Comparison of ENCODE assay signal across 27 mouse cellular contexts in genomic region chr5:107840549-107841238, GRCm38 (mm10). TPM values are rescaled to one million over a fixed set of nuclear protein-coding genes. Genes with fewer than 3 reads are reported as not detected.
A peak's percentile ranks its signal among the peaks of the same experiment; 100 is the strongest.
DNase-seq lines count a peak whose midpoint lies in the region; ATAC-seq and TF ChIP-seq lines count a peak whose summit lies in the region.
"Had no signal": no experiment of that assay in that cellular context is flagged by ENCODE, and none has a peak within 500 bp of the region (broad histone marks: within the 10 kb centered on the region; RNA-seq: fewer than 3 reads in every experiment).

No protein-coding gene starts in this region.

- peak; percentile 74 for ATAC-seq in CD4-positive, CD25-positive, alpha-beta regulatory T cell, adult 4 months
- ATAC-seq in activated CD4-positive, CD25-positive, alpha-beta regulatory T cell, adult 4 months, result peak; percentile 63
- ATAC-seq in megakaryocyte, adult 5-6 weeks (ENCODE audit: poor library complexity, severe bottlenecking), result peak; percentile 33; the same call in 1 of the 2 replicates
- no peak for ATAC-seq in hindbrain, postnatal 0 days
- ATAC-seq: midbrain, embryonic 15.5 days; Patski had no signal

- no peak overlapping the region for H3K9ac ChIP-seq in hindbrain, postnatal 0 days (replicated peaks; ENCODE audit: low read length)
- H3K9ac ChIP-seq: embryonic facial prominence, embryonic 15.5 days; forebrain, embryonic 12.5 days; heart, embryonic 12.5 days; hindbrain, embryonic 14.5 days; liver, embryonic 14.5 days; midbrain, embryonic 15.5 days had no signal

- H3K27me3 ChIP-seq in hindbrain, postnatal 0 days (ENCODE audit: insufficient read depth, low read length), result no peaks in the 10 kb centered on the region
- H3K27me3 ChIP-seq: CH12.LX; embryonic facial prominence, embryonic 15.5 days; forebrain, embryonic 12.5 days; heart, embryonic 12.5 days; midbrain, embryonic 15.5 days; Patski had no signal

- DNase-seq in thymus, postnatal 25 days, result peak; percentile 34
- DNase-seq in left cerebral cortex, adult 8-10 months (ENCODE audit: low spot score in 2 of 2), result no peak
- no peak for DNase-seq in hindbrain, postnatal 0 days (ENCODE audit: low spot score)
- no peak for DNase-seq in lung, postnatal 14 days
- DNase-seq: cerebellum, adult 9-10 months; gastrocnemius, postnatal 36 days; kidney, adult 8-10 months; kidney, postnatal 25 days; right cerebral cortex, postnatal 14 days had no signal

- H3K4me3 ChIP-seq in hindbrain, postnatal 0 days (ENCODE audit: low read length), result no peak overlapping the region
- H3K4me3 ChIP-seq: embryonic facial prominence, embryonic 15.5 days; forebrain, embryonic 12.5 days; heart, embryonic 12.5 days; megakaryocyte, embryonic 14.5 days; midbrain, embryonic 15.5 days had no signal

- no peak overlapping the region for H3K4me2 ChIP-seq in hindbrain, postnatal 0 days (ENCODE audit: low read depth, low read length)
- H3K4me2 ChIP-seq: embryonic facial prominence, embryonic 15.5 days; forebrain, embryonic 12.5 days; heart, embryonic 12.5 days; hindbrain, embryonic 14.5 days; midbrain, embryonic 15.5 days had no signal

- H3K27ac ChIP-seq in hindbrain, postnatal 0 days, result no peak overlapping the region
- H3K27ac ChIP-seq: embryonic facial prominence, embryonic 15.5 days; forebrain, embryonic 12.5 days; hindbrain, embryonic 14.5 days; liver, embryonic 14.5 days; midbrain, embryonic 15.5 days had no signal

- no peaks in the 10 kb centered on the region for H3K4me1 ChIP-seq in hindbrain, postnatal 0 days (ENCODE audit: insufficient read depth, low read length)
- H3K4me1 ChIP-seq: embryonic facial prominence, embryonic 15.5 days; forebrain, embryonic 12.5 days; midbrain, embryonic 15.5 days had no signal

- H3K36me3 ChIP-seq in hindbrain, postnatal 0 days (ENCODE audit: insufficient read depth, low read length), result no peaks in the 10 kb centered on the region

- 97% methylated on average over 5 of the region's 5 CpGs for WGBS in hindbrain, postnatal 0 days

- TF ChIP-seq CTCF in hindbrain, postnatal 0 days (IDR thresholded peaks at IDR 0.05; ENCODE audit: low read depth), result no peak

- no peaks in the 10 kb centered on the region for H3K9me3 ChIP-seq in hindbrain, postnatal 0 days (ENCODE audit: low read length)
- H3K9me3 ChIP-seq: embryonic facial prominence, embryonic 15.5 days; forebrain, embryonic 12.5 days; heart, embryonic 12.5 days; megakaryocyte, embryonic 14.5 days; midbrain, embryonic 15.5 days had no signal

RNA-seq across cellular contexts. Expression of gene Ube2d2b, which starts 10.8 kb away (rescaled TPM):
- under 1 TPM in 1 of 2 experiments, not detected in 1; 0.32 TPM for polyA plus RNA-seq in CD4-positive, CD25-positive, alpha-beta regulatory T cell, adult 4 months (2017; shearing (Covaris generic))
- under 1 TPM in 1 of 2 experiments, not detected in 1; 0.33 TPM for polyA plus RNA-seq in activated CD4-positive, CD25-positive, alpha-beta regulatory T cell, adult 4 months (2017; shearing (Covaris generic))
- total RNA-seq in megakaryocyte, adult 5-6 weeks (2015), result not detected in 2 replicates
- total RNA-seq in megakaryocyte, adult 5-6 weeks (2017), result 0.07 TPM in 1 of 2 replicates, not detected in the other
- total RNA-seq in left cerebral cortex, adult 8-10 months (2022), result not detected
- not detected in 2 replicates for total RNA-seq in hindbrain, postnatal 0 days (2014; rRNA removed)
- 0.14 and 0.18 TPM in 2 replicates for polyA plus RNA-seq in hindbrain, postnatal 0 days (2015; fragmentation: Nextera tagmentation; extraction: Ambion mirVana)
- total RNA-seq: adrenal gland, postnatal 4 days; CH12.LX; gastrocnemius, postnatal 36 days; heart, postnatal 25 days; layer of hippocampus, postnatal 10 days; left cerebral cortex, postnatal 25 days had no signal
- polyA plus RNA-seq: frontal cortex, adult 2 months; Patski; urinary bladder, adult 2 months had no signal

RNA-seq across cellular contexts. Expression of gene Evi5, which starts 34.2 kb away (rescaled TPM):
- polyA plus RNA-seq in CD4-positive, CD25-positive, alpha-beta regulatory T cell, adult 4 months (2017; shearing (Covaris generic)), result 1 to 10 TPM; 1.1 to 2.1 TPM
- polyA plus RNA-seq in activated CD4-positive, CD25-positive, alpha-beta regulatory T cell, adult 4 months (2017; shearing (Covaris generic)), result 1 to 10 TPM in 1 of 2 experiments, not detected in 1; 1.1 TPM
- total RNA-seq in megakaryocyte, adult 5-6 weeks (2015), result 53.0 and 55.2 TPM in 2 replicates
- total RNA-seq in megakaryocyte, adult 5-6 weeks (2017), result 43.8 and 44.6 TPM in 2 replicates
- 10 to 100 TPM; 77.1 to 86.4 (median 78.8) TPM for total RNA-seq in left cerebral cortex, adult 8-10 months (2022)
- 56.0 and 57.7 TPM in 2 replicates for total RNA-seq in hindbrain, postnatal 0 days (2014; rRNA removed)
- 60.1 and 66.3 TPM in 2 replicates for polyA plus RNA-seq in hindbrain, postnatal 0 days (2015; fragmentation: Nextera tagmentation; extraction: Ambion mirVana)

RNA-seq across cellular contexts. Expression of gene Rpl5, which starts 59.6 kb away (rescaled TPM):
- polyA plus RNA-seq in CD4-positive, CD25-positive, alpha-beta regulatory T cell, adult 4 months (2017; shearing (Covaris generic)), result 100 to 1,000 TPM in 1 of 2 experiments, 10 to 100 TPM in 1; 99.1 to 122 TPM
- 10 to 100 TPM; 71.9 to 81.2 TPM for polyA plus RNA-seq in activated CD4-positive, CD25-positive, alpha-beta regulatory T cell, adult 4 months (2017; shearing (Covaris generic))
- 281 and 294 TPM in 2 replicates for total RNA-seq in megakaryocyte, adult 5-6 weeks (2015)
- total RNA-seq in megakaryocyte, adult 5-6 weeks (2017), result 116 and 124 TPM in 2 replicates
- total RNA-seq in left cerebral cortex, adult 8-10 months (2022), result 10 to 100 TPM; 52.8 to 63.6 (median 62.2) TPM
- 78.0 and 106 TPM in 2 replicates for total RNA-seq in hindbrain, postnatal 0 days (2014; rRNA removed)
- polyA plus RNA-seq in hindbrain, postnatal 0 days (2015; fragmentation: Nextera tagmentation; extraction: Ambion mirVana), result 51.7 and 57.8 TPM in 2 replicates
